Mouse (Mus musculus): ENCODE measurements around the gene Gnptab. TPM values are rescaled to one million over a fixed set of nuclear protein-coding genes. Genes with fewer than 3 reads are reported as not detected.
A peak's percentile ranks its signal among the peaks of the same experiment; 100 is the strongest.

Gene Gnptab
- polyA plus RNA-seq, 1 experiment from 2014 or later, result 23.8 TPM

DNA sequence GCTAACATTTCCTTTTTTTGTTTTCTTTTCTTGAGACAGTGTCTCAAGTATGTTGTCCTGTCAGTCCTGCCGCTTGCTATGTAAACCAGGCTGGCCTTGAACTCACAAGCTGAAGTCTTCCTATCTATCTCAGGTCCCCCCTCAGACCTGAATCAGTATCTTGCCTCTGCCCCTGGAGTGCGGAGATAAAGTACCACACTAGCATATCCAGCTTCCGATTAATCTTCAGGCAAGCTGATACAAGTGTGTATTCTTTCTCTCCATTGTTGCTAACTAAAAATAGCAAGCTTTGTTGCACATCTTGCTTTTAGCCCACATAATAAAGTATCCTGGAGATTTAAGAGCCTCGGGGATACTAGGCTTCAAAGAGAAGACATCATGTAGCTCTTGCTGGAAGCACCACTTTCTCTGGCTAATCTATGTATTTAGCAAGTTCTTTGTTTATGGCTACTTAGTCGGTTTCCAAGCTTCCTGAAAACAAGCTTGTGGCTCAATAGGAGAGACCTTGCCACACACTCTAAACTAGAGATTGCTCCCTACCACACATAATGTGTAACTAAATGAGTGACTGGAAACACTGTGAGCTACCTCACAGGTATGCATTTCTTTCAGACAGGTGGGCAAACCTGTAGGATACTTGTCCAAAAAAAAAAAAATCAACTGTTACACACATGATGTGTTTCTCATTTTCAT lies 27.4 kb upstream of the Gnptab start:
- DNase-seq (ENCODE audit: low spot score) (no peak), ATAC-seq (ENCODE audit: low FRiP score) (no peak)
- Histone ChIP-seq H3K27me3 (ENCODE audit: control insufficient read depth, insufficient read depth, low read length) (peaks cover 3% of the 10 kb centered on the region; the same call in 1 of the 2 replicates), H3K27ac (no peak overlapping the region), H3K36me3 (replicated peaks; ENCODE audit: control insufficient read depth, insufficient read depth) (no peaks in the 10 kb centered on the region), H3K4me3 (replicated peaks; ENCODE audit: low read length) (no peak overlapping the region), H3K4me2 (replicated peaks) (no peak overlapping the region), H3K4me1 (replicated peaks; ENCODE audit: control insufficient read depth, insufficient read depth, low read length) (peaks cover under 1% of the 10 kb centered on the region; the same call in 1 of the 2 replicates), H3K9ac (no peak overlapping the region), H3K9me3 (ENCODE audit: control insufficient read depth, low read length) (no peaks in the 10 kb centered on the region)
- 75% methylated on average over 5 of the region's 5 CpGs for WGBS

DNA sequence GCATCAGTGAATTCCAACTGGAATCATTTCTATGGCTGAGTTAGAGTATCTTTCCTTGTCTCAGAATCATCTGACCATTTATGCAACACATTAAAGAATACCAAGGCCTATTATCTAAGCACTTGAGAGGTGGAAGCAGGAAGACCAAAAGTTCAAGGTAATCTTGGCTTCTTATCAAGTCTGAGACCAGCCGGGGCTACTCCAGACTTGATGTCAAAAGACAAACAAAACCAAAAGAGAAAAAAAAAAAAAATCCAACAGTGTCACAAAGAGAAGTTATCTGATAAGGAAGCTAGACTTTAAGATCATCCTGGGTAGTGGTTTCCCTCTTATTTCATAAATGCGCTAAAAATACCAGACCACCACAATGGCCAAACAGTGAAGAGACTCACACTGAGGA lies 26.4 kb upstream of the Gnptab start:
- Histone ChIP-seq H3K4me2 (replicated peaks) (no peak overlapping the region), H3K9ac (no peak overlapping the region), H3K4me1 (replicated peaks; ENCODE audit: control insufficient read depth, insufficient read depth, low read length) (peaks cover 9% of the 10 kb centered on the region; the same call in 1 of the 2 replicates), H3K36me3 (replicated peaks; ENCODE audit: control insufficient read depth, insufficient read depth) (no peaks in the 10 kb centered on the region), H3K9me3 (ENCODE audit: control insufficient read depth, low read length) (no peaks in the 10 kb centered on the region), H3K4me3 (replicated peaks; ENCODE audit: low read length) (no peak overlapping the region), H3K27ac (no peak overlapping the region), H3K27me3 (ENCODE audit: control insufficient read depth, insufficient read depth, low read length) (peaks cover 13% of the 10 kb centered on the region)
- no peak for DNase-seq (ENCODE audit: low spot score)
- WGBS, result 90% methylated on average over 2 of the region's 2 CpGs
- ATAC-seq (ENCODE audit: low FRiP score), result no peak

DNA sequence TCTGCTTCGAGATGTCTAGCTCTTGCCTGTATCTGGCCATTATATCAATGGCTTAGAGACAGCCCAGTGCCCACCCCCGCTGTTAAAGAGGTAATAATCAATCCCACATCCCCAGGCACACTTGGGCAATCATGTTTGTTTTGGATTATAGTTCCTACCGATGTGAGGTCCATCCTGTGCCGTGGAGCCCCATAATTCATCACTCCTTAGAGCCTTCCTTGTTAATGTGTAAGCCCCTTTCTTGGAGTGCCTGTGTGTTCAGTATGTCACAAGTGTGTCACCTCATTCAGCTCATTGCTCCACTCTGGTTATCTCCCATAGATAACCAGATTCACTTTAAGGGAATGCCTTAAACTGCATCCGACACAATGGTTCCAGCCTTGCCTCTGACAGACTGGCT lies 24.3 kb upstream of the Gnptab start:
- no peak for DNase-seq (ENCODE audit: low spot score)
- H3K9me3 ChIP-seq (ENCODE audit: control insufficient read depth, low read length), result 0 out of 2 replicates have a peak, but pooled peaks cover 4% of the 10 kb centered on the region
- 74% methylated on average over 5 of the region's 5 CpGs for WGBS
- H3K9ac ChIP-seq, result no peak overlapping the region
- no peak overlapping the region for H3K4me3 ChIP-seq (replicated peaks; ENCODE audit: low read length)
- peaks cover 9% of the 10 kb centered on the region; the same call in 1 of the 2 replicates for H3K4me1 ChIP-seq (replicated peaks; ENCODE audit: control insufficient read depth, insufficient read depth, low read length)
- H3K27ac ChIP-seq, result no peak overlapping the region
- no peak for ATAC-seq (ENCODE audit: low FRiP score)
- H3K27me3 ChIP-seq (ENCODE audit: control insufficient read depth, insufficient read depth, low read length), result peaks cover 17% of the 10 kb centered on the region
- no peak overlapping the region for H3K4me2 ChIP-seq (replicated peaks)
- no peaks in the 10 kb centered on the region for H3K36me3 ChIP-seq (replicated peaks; ENCODE audit: control insufficient read depth, insufficient read depth)

DNA sequence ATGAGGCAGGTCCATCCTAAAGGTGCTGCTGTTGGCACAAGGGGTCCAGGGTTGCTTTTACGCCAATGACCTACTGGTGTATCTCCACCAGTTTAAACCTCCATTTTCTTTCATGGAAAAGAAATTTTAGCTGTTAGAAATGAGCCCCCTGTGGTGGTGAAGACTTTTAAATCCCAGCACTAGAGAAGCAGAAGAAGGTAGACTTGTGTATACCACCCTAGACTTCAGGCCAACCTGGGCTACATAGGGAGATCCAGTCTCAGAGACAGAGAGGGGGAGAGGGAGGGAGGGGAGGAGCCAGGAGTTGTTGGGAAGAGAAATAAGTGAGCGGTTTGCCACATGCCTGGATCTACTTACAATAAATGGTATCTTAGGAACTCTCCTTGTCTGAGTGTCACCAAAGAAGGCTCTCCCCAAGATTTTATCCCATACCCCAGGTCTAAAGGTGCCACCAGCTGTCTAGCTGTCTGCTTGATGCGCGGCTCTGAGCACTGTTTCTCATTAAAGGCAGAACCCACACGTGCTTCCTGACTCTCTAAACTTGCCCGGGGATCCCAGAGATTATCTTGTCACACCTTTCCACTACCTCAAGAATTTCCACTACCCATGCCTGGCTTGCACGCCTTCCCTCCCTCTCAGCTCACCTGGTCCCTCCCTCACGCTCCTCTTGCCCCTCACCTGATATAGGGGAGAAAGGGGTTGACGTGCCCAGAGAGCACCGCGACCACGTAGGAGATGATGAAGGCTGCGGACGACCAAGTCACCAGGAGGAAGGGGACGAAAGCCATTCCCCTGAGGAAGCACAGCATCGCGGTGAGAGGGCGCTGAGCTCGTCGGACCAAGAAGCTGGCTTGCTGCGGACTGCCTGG lies 22.6 kb upstream of the Gnptab start:
- peak; percentile 36; the same call in 1 of the 2 replicates for ATAC-seq (ENCODE audit: low FRiP score)
- 7% methylated on average over 21 of the region's 21 CpGs for WGBS
- H3K4me2 ChIP-seq (replicated peaks), result peak overlapping the region; percentile 79

DNA sequence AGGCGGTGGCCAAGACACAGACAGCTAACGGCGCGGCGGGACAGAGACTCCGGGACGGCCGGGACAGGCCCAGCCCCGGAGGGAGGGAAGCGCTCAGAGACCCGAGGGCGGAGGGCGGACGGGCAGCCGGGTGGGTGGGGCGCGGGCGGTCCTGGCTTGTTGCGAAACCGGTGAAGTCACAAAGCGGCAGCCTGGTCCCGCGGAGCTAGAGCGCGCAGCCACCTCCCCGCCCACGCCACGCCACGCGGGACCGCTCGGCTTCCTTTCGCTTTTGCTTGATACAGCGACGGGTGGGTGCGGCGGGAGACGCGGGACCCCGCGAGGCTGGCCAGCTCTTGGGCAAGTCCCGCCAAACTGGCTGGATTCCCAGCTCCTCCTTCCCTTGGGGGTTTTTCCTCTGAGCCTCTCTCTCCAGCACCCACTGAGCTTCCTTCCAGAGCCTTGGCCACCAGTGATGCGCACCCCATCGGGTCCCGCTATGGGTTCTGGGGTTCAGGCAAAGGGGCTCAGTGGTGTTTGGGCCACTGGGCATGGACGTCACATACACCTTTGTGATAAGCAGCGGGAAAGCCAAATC lies 21.9 kb upstream of the Gnptab start:
- ATAC-seq (ENCODE audit: low FRiP score) (peak; percentile 77), DNase-seq (ENCODE audit: low spot score) (peak; percentile 45)
- H3K36me3 ChIP-seq (replicated peaks; ENCODE audit: control insufficient read depth, insufficient read depth), result no peaks in the 10 kb centered on the region
- no peak overlapping the region for H3K27ac ChIP-seq
- peak overlapping the region; percentile 57 for H3K9ac ChIP-seq
- H3K27me3 ChIP-seq (ENCODE audit: control insufficient read depth, insufficient read depth, low read length), result peaks cover 17% of the 10 kb centered on the region
- peaks cover 9% of the 10 kb centered on the region; the same call in 1 of the 2 replicates for H3K4me1 ChIP-seq (replicated peaks; ENCODE audit: control insufficient read depth, insufficient read depth, low read length)
- H3K9me3 ChIP-seq (ENCODE audit: control insufficient read depth, low read length), result 0 out of 2 replicates have a peak, but pooled peaks cover 4% of the 10 kb centered on the region
- H3K4me2 ChIP-seq (replicated peaks), result peak overlapping the region; percentile 79
- peak overlapping the region; percentile 50 for H3K4me3 ChIP-seq (replicated peaks; ENCODE audit: low read length)
- 4% methylated on average over 41 of the region's 47 CpGs for WGBS

More for the DNA sequence above, 22.6 kb upstream of the Gnptab start:
- H3K36me3 ChIP-seq (replicated peaks; ENCODE audit: control insufficient read depth, insufficient read depth), result no peaks in the 10 kb centered on the region
- peak overlapping the region; percentile 50 for H3K4me3 ChIP-seq (replicated peaks; ENCODE audit: low read length)
- DNase-seq (ENCODE audit: low spot score), result no peak
- H3K27me3 ChIP-seq (ENCODE audit: control insufficient read depth, insufficient read depth, low read length), result peaks cover 17% of the 10 kb centered on the region
- peak overlapping the region; percentile 57 for H3K9ac ChIP-seq
- no peak overlapping the region for H3K27ac ChIP-seq
- peaks cover 9% of the 10 kb centered on the region; the same call in 1 of the 2 replicates for H3K4me1 ChIP-seq (replicated peaks; ENCODE audit: control insufficient read depth, insufficient read depth, low read length)
- H3K9me3 ChIP-seq (ENCODE audit: control insufficient read depth, low read length), result 0 out of 2 replicates have a peak, but pooled peaks cover 4% of the 10 kb centered on the region

DNA sequence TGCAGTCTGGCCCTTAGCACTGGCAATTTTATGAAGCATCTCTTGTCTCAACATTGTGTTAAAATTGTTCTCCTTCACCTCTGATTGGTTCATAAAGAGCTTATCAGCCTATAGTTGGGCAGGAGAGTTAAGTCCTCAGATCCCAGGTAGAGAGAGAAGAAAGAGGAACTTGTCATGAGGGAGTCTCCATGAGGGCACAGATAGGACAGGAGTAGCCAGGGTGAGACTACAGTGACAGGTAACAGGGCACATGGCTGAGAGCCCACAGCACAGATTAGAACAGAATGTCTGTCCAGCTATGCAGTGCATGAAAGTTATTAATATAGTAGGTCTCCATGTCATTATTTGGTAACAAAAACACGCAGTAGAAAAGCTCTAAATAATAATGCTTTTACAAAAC lies 16.7 kb upstream of the Gnptab start:
- no peak for DNase-seq (ENCODE audit: low spot score)
- H3K4me2 ChIP-seq (replicated peaks), result no peak overlapping the region
- 88% methylated on average over 1 of the region's 1 CpGs for WGBS
- H3K27ac ChIP-seq, result no peak overlapping the region
- peaks cover 2% of the 10 kb centered on the region; the same call in 1 of the 2 replicates for H3K4me1 ChIP-seq (replicated peaks; ENCODE audit: control insufficient read depth, insufficient read depth, low read length)
- 0 out of 2 replicates have a peak, but pooled peaks cover 4% of the 10 kb centered on the region for H3K9me3 ChIP-seq (ENCODE audit: control insufficient read depth, low read length)
- no peak for ATAC-seq (ENCODE audit: low FRiP score)
- peaks cover 7% of the 10 kb centered on the region for H3K27me3 ChIP-seq (ENCODE audit: control insufficient read depth, insufficient read depth, low read length)
- no peak overlapping the region for H3K9ac ChIP-seq
- H3K36me3 ChIP-seq (replicated peaks; ENCODE audit: control insufficient read depth, insufficient read depth), result no peaks in the 10 kb centered on the region
- H3K4me3 ChIP-seq (replicated peaks; ENCODE audit: low read length), result no peak overlapping the region

DNA sequence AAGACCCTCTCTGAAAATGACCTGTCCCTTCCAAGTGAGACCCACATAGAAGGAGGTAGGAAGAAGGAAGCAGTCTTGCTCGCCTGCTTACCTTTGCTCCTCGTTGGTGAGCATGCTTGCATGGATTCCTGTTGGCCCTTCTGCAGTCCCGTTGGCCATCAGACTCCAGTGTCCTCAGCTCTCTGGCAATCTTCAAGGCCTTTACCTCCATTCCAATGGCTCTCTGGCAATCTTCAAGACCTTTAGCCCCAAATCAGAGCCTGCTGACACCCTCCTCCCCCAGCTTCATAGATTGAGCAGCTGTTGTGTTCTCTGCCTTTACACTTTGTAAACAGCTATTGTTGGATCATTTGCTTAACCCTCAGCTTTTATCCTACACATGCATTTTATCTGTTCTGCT lies 14.7 kb upstream of the Gnptab start:
- H3K4me3 ChIP-seq (replicated peaks; ENCODE audit: low read length), result no peak overlapping the region
- DNase-seq (ENCODE audit: low spot score) (no peak), ATAC-seq (ENCODE audit: low FRiP score) (no peak)
- 90% methylated on average over 3 of the region's 3 CpGs for WGBS
- no peak overlapping the region for H3K9ac ChIP-seq
- H3K4me1 ChIP-seq (replicated peaks; ENCODE audit: control insufficient read depth, insufficient read depth, low read length), result no peaks in the 10 kb centered on the region
- H3K36me3 ChIP-seq (replicated peaks; ENCODE audit: control insufficient read depth, insufficient read depth), result no peaks in the 10 kb centered on the region
- no peak overlapping the region for H3K27ac ChIP-seq
- H3K27me3 ChIP-seq (ENCODE audit: control insufficient read depth, insufficient read depth, low read length), result no peaks in the 10 kb centered on the region
- no peak overlapping the region for H3K4me2 ChIP-seq (replicated peaks)
- H3K9me3 ChIP-seq (ENCODE audit: control insufficient read depth, low read length), result no peaks in the 10 kb centered on the region

DNA sequence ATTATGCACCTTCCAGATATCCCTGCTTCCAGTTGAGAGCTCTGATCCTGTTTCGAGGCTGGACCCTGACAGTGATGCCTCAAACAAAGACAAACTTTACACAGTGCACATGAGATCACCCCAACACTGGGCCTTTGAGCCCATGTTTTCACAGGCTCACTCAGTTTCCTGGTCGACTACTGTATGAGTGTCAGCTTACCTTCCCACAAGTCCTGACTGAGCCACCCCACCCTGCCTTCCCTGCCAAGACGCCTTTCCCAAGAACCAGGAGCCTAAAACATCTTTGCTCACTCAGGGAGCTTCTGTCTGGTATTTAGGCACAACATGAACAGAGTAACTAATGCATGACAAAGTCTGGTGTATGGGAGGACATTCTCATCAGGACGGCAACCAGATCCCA lies 9.7 kb upstream of the Gnptab start:
- no peak for DNase-seq (ENCODE audit: low spot score)
- H3K4me1 ChIP-seq (replicated peaks; ENCODE audit: control insufficient read depth, insufficient read depth, low read length), result no peaks in the 10 kb centered on the region
- no peaks in the 10 kb centered on the region for H3K36me3 ChIP-seq (replicated peaks; ENCODE audit: control insufficient read depth, insufficient read depth)
- H3K4me3 ChIP-seq (replicated peaks; ENCODE audit: low read length), result no peak overlapping the region
- H3K9ac ChIP-seq, result no peak overlapping the region
- no peak overlapping the region for H3K27ac ChIP-seq
- no peaks in the 10 kb centered on the region for H3K27me3 ChIP-seq (ENCODE audit: control insufficient read depth, insufficient read depth, low read length)
- ATAC-seq (ENCODE audit: low FRiP score), result no peak
- H3K4me2 ChIP-seq (replicated peaks), result no peak overlapping the region
- WGBS, result 58% methylated on average over 4 of the region's 4 CpGs
- no peaks in the 10 kb centered on the region for H3K9me3 ChIP-seq (ENCODE audit: control insufficient read depth, low read length)

DNA sequence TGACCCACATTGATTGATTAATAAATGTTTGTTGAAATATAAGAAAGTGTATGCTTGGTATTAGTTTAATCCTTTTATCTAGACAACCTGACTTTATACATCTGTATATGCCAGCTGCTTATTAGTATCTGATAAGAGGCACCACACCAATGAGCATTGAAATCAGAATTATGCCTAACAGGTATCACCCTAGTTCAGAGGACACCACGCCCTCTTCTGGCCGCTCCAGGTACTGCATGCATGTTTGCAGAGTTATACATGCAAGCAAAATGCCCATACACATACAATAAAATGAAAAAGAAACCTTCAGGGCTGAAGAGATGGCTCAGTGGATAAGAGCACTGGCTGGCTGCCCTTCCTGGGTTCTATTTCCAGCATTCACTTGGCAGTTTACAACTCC lies 7.1 kb upstream of the Gnptab start:
- Histone ChIP-seq H3K27ac (no peak overlapping the region), H3K9me3 (ENCODE audit: control insufficient read depth, low read length) (no peaks in the 10 kb centered on the region), H3K9ac (no peak overlapping the region), H3K36me3 (replicated peaks; ENCODE audit: control insufficient read depth, insufficient read depth) (no peaks in the 10 kb centered on the region), H3K27me3 (ENCODE audit: control insufficient read depth, insufficient read depth, low read length) (no peaks in the 10 kb centered on the region), H3K4me2 (replicated peaks) (no peak overlapping the region), H3K4me3 (replicated peaks; ENCODE audit: low read length) (no peak overlapping the region), H3K4me1 (replicated peaks; ENCODE audit: control insufficient read depth, insufficient read depth, low read length) (no peaks in the 10 kb centered on the region)
- ATAC-seq (ENCODE audit: low FRiP score) (no peak), DNase-seq (ENCODE audit: low spot score) (no peak)
- 9% methylated on average over 2 of the region's 2 CpGs for WGBS
